ENCODE assay signal across 9 mouse cellular contexts in the genomic region with DNA sequence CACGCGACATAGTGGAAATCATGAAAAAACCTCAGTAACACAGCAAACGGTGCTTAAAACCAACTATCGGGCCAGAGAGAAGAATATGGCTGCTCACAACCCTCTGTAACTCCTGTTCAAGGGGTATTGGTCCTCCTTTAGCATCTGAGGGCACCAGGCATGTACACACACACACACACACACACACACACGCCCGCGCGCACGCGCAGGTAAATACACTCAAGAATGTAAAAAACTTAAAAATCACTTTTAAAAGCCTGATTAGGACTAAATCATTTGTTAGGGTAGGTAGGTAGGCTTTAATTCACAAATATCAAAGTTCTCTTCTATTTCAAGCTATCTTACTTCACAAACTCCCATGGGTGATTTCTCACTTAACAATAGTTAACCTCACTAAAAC. TPM values are rescaled to one million over a fixed set of nuclear protein-coding genes. Genes with fewer than 3 reads are reported as not detected.
DNase-seq lines count a peak whose midpoint lies in the region; ATAC-seq and TF ChIP-seq lines count a peak whose summit lies in the region.
"Had no signal": no experiment of that assay in that cellular context is flagged by ENCODE, and none has a peak within 500 bp of the region (broad histone marks: within the 10 kb centered on the region; RNA-seq: fewer than 3 reads in every experiment).

No protein-coding gene starts in this region.

- no peak for DNase-seq in heart, adult 11 months
- no peak for DNase-seq in hindbrain, embryonic 14.5 days (ENCODE audit: low spot score)
- no peak for DNase-seq in midbrain, embryonic 11.5 days (ENCODE audit: low spot score, missing footprints)
- no peak for DNase-seq in layer of hippocampus, adult 9-10 months (ENCODE audit: low spot score)
- DNase-seq in left cerebral cortex, postnatal 14 days (ENCODE audit: low spot score in 2 of 2) = no peak
- DNase-seq: left cerebral cortex, postnatal 4 days had no signal

- intact Hi-C loops in left cerebral cortex, postnatal 14 days (cut with DNase I) = no loop called here

- ATAC-seq in heart, embryonic 16.5 days (replicated peaks; ENCODE audit: extremely low read depth, insufficient read depth, low FRiP score) = no peak
- no peak for ATAC-seq in hindbrain, embryonic 14.5 days (ENCODE audit: low FRiP score)
- no peak for ATAC-seq in midbrain, embryonic 11.5 days (ENCODE audit: low FRiP score)
- no peak for ATAC-seq in megakaryocyte progenitor cell, adult 5-6 weeks (replicated peaks; ENCODE audit: poor library complexity)

- no peak overlapping the region for H3K27ac ChIP-seq in heart, embryonic 16.5 days (ENCODE audit: low read length)
- H3K27ac ChIP-seq in bone marrow macrophage, adult 2 months (ENCODE audit: insufficient read depth, low read depth, low read length) = peak overlapping the region; percentile 60
- no peak overlapping the region for H3K27ac ChIP-seq in hindbrain, embryonic 14.5 days
- H3K27ac ChIP-seq in midbrain, embryonic 11.5 days (ENCODE audit: low read depth, low read length) = no peak overlapping the region

- no peaks in the 10 kb centered on the region for H3K27me3 ChIP-seq in heart, embryonic 16.5 days (ENCODE audit: control insufficient read depth, insufficient read depth, low read length)
- no peaks in the 10 kb centered on the region for H3K27me3 ChIP-seq in hindbrain, embryonic 14.5 days (ENCODE audit: control insufficient read depth, insufficient read depth, low read length)
- no peaks in the 10 kb centered on the region for H3K27me3 ChIP-seq in midbrain, embryonic 11.5 days (ENCODE audit: control insufficient read depth, insufficient read depth, low read length)

- 88% methylated on average over 10 of the region's 10 CpGs for WGBS in heart, embryonic 16.5 days
- WGBS in hindbrain, embryonic 14.5 days = 91% methylated on average over 10 of the region's 10 CpGs
- 97% methylated on average over 10 of the region's 10 CpGs for WGBS in midbrain, embryonic 11.5 days

- no peaks in the 10 kb centered on the region for H3K9me3 ChIP-seq in heart, embryonic 16.5 days (replicated peaks; ENCODE audit: control insufficient read depth, low read length)
- no peaks in the 10 kb centered on the region for H3K9me3 ChIP-seq in hindbrain, embryonic 14.5 days (ENCODE audit: control insufficient read depth, low read length)
- H3K9me3 ChIP-seq in midbrain, embryonic 11.5 days (ENCODE audit: control insufficient read depth, low read length) = no peaks in the 10 kb centered on the region

- TF ChIP-seq POLR2A in bone marrow macrophage, adult 2 months (IDR thresholded peaks at IDR 0.05; ENCODE audit: borderline replicate concordance, low read depth, low read length) = no peak

- peak overlapping the region; percentile 97; the same call in 1 of the 2 replicates for H3K9ac ChIP-seq in heart, embryonic 16.5 days (ENCODE audit: low read length)
- H3K9ac ChIP-seq in hindbrain, embryonic 14.5 days = peak overlapping the region; percentile 97
- peak overlapping the region; percentile 97; the same call in 1 of the 2 replicates for H3K9ac ChIP-seq in midbrain, embryonic 11.5 days (ENCODE audit: low read length)

- H3K4me1 ChIP-seq in heart, embryonic 16.5 days (ENCODE audit: control insufficient read depth, insufficient read depth, low read length) = peaks cover 27% of the 10 kb centered on the region
- H3K4me1 ChIP-seq in bone marrow macrophage, adult 2 months (ENCODE audit: control insufficient read depth, insufficient read depth, low read length) = peaks cover 16% of the 10 kb centered on the region
- H3K4me1 ChIP-seq in hindbrain, embryonic 14.5 days (replicated peaks; ENCODE audit: control insufficient read depth, insufficient read depth, low read length) = peaks cover 21% of the 10 kb centered on the region
- H3K4me1 ChIP-seq in midbrain, embryonic 11.5 days (ENCODE audit: control insufficient read depth, insufficient read depth, low read length) = peaks cover 18% of the 10 kb centered on the region

- peak overlapping the region; percentile 97; the same call in 1 of the 2 replicates for H3K4me3 ChIP-seq in heart, embryonic 16.5 days (ENCODE audit: low read length)
- H3K4me3 ChIP-seq in bone marrow macrophage, adult 2 months (ENCODE audit: insufficient read depth, low read length) = peak overlapping the region; percentile 70
- peak overlapping the region; percentile 99 for H3K4me3 ChIP-seq in hindbrain, embryonic 14.5 days (replicated peaks; ENCODE audit: low read length)
- 0 out of 2 replicates have a peak overlapping the region, but pooled peaks have one; percentile 96 for H3K4me3 ChIP-seq in midbrain, embryonic 11.5 days (ENCODE audit: low read depth, low read length)

- TF ChIP-seq CTCF in bone marrow macrophage, adult 2 months (IDR thresholded peaks at IDR 0.05; ENCODE audit: low read depth, low read length) = no peak

- H3K4me2 ChIP-seq in heart, embryonic 16.5 days (ENCODE audit: low read depth, low read length) = peak overlapping the region; percentile 85
- H3K4me2 ChIP-seq in hindbrain, embryonic 14.5 days (replicated peaks) = peak overlapping the region; percentile 88
- H3K4me2 ChIP-seq in midbrain, embryonic 11.5 days = peak overlapping the region; percentile 73

- no peaks in the 10 kb centered on the region for H3K36me3 ChIP-seq in heart, embryonic 16.5 days (ENCODE audit: control insufficient read depth, insufficient read depth)
- no peaks in the 10 kb centered on the region for H3K36me3 ChIP-seq in hindbrain, embryonic 14.5 days (replicated peaks; ENCODE audit: control insufficient read depth, insufficient read depth)
- H3K36me3 ChIP-seq in midbrain, embryonic 11.5 days (ENCODE audit: control insufficient read depth, insufficient read depth, low read length) = no peaks in the 10 kb centered on the region

RNA-seq across cellular contexts. Expression of gene Grb2, which starts 1.8 kb away (rescaled TPM):
- 103 and 118 TPM in 2 replicates for polyA plus RNA-seq in heart, embryonic 16.5 days (2015; fragmentation: Nextera tagmentation; extraction: Ambion mirVana)
- 251 and 274 TPM in 2 replicates for polyA plus RNA-seq in bone marrow macrophage, adult 2 months (2012; ENCODE audit: insufficient read depth, insufficient read length, missing spikeins)
- 121 and 139 TPM in 2 replicates for polyA plus RNA-seq in hindbrain, embryonic 14.5 days (2014; fragmentation: Nextera tagmentation; extraction: Ambion mirVana)
- polyA plus RNA-seq in midbrain, embryonic 11.5 days (2014; fragmentation: Nextera tagmentation; extraction: Ambion mirVana) = 74.3 and 77.7 TPM in 2 replicates
- total RNA-seq in megakaryocyte progenitor cell, adult 5-6 weeks (2015) = 78.1 and 85.5 TPM in 2 replicates
- 48.5 and 51.7 TPM in 2 replicates for total RNA-seq in megakaryocyte progenitor cell, adult 5-6 weeks (2017)
- total RNA-seq in left cerebral cortex, postnatal 14 days (2021) = 100 to 1,000 TPM; 183 to 190 TPM

RNA-seq across cellular contexts. Expression of gene Tmem94, which starts 58.6 kb away (rescaled TPM):
- polyA plus RNA-seq in heart, embryonic 16.5 days (2015; fragmentation: Nextera tagmentation; extraction: Ambion mirVana) = 36.8 and 43.1 TPM in 2 replicates
- polyA plus RNA-seq in bone marrow macrophage, adult 2 months (2012; ENCODE audit: insufficient read depth, insufficient read length, missing spikeins) = 18.0 and 21.7 TPM in 2 replicates
- polyA plus RNA-seq in hindbrain, embryonic 14.5 days (2014; fragmentation: Nextera tagmentation; extraction: Ambion mirVana) = 17.3 and 20.8 TPM in 2 replicates
- 15.1 and 16.7 TPM in 2 replicates for polyA plus RNA-seq in midbrain, embryonic 11.5 days (2014; fragmentation: Nextera tagmentation; extraction: Ambion mirVana)
- total RNA-seq in megakaryocyte progenitor cell, adult 5-6 weeks (2015) = 18.3 and 19.0 TPM in 2 replicates
- 22.9 and 24.9 TPM in 2 replicates for total RNA-seq in megakaryocyte progenitor cell, adult 5-6 weeks (2017)
- 10 to 100 TPM; 48.1 to 51.4 TPM for total RNA-seq in left cerebral cortex, postnatal 14 days (2021)
